Mouse (Mus musculus): ENCODE results near the gene Hspa5.
A peak's percentile ranks its signal among the peaks of the same experiment; 100 is the strongest.
"Not testable (repeated sequence)": the region's sequence is repeated elsewhere in the genome, so short reads cannot be mapped to it uniquely, and the experiment has no call there.

The Hspa5 gene

GRCm38 (mm10) chr2:34771368-34772226 is at the start of gene Hspa5:
Gene Hspa5, plus strand, starts transcription at chr2:34771970.
- DNase-seq (ENCODE audit: low read depth, low spot score) = peak; percentile 100

- no peak for DNase-seq (ENCODE audit: low read depth, low spot score)
Measured at GRCm38 (mm10) chr2:34725269-34725668, 46.5 kb upstream of the Hspa5 start.

- no peak for DNase-seq (ENCODE audit: low read depth, low spot score)
Measured at GRCm38 (mm10) chr2:34727045-34727728, 44.6 kb upstream of the Hspa5 start.

DNA sequence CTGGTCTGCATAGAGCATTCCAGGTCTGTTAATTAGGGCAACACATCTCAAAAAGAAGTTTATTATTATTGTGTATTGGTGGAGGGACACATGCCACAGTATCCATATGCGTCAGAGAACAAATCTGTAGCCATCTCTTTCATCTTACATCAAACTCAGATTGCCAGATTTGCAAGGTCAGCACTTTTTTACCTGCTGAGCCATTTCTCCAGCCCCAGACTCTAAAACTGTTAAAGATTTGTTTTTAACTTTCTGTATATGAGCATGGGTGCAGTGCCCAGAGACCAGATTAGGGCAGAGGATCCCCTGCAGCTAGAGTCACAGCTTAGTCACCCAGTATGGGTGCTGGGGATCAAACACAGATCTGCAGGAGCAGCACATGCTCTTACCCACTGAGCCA is 35.1 kb upstream of the Hspa5 start:
- no peak for DNase-seq (ENCODE audit: low read depth, low spot score)

DNA sequence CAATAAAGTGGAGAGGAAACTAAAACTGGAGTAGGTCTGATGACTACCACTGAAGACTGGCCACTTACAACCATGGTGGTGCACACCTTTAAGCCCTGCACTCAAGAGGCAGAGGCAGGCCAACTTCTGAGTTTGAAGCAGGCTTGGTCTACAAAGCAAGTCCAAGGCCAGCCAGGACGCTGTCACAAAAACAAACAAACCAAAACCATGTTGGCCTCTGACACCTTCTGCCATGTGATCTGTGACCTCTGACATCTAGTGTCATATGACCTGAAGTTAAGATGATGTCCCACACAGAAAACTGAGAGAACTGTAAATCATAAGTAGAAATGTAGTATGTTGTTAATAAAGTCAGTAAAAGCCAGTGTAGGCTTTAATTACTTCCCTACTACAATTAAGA is 33.9 kb upstream of the Hspa5 start:
- no peak for DNase-seq (ENCODE audit: low read depth, low spot score)

DNA sequence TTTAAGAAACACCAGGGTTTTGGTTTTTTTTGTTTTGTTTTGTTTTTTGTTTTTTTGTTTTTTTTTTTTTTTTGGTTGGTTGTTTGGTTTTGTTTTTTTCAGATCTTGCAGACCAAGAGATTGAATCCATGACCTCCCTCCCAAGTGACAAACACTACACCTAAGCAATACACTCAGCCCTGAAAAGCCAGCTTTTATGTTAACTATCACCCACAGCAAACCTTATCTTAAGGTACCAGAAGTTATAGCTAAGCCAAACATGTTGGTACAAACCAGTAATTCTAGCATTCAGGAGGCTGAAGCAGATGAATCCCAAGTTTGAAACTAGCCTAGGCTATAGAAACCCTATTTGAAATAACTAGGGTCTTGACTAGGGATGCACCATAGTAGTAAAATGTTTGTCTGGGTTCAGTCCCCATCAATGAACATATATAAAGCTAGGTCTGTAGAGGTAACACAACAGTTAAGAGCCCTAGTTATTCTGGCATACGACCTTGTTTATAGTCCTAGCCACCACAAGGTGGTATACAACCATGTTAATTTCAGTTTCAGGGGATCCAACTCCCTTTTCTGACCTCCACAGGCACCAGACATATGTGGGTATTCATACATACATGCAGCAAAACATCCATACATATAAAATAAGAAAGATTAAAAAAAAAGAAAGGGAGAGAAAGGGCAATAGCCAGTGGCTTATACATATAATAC is 31.9 kb upstream of the Hspa5 start:
- DNase-seq (ENCODE audit: low read depth, low spot score) = no peak

DNA sequence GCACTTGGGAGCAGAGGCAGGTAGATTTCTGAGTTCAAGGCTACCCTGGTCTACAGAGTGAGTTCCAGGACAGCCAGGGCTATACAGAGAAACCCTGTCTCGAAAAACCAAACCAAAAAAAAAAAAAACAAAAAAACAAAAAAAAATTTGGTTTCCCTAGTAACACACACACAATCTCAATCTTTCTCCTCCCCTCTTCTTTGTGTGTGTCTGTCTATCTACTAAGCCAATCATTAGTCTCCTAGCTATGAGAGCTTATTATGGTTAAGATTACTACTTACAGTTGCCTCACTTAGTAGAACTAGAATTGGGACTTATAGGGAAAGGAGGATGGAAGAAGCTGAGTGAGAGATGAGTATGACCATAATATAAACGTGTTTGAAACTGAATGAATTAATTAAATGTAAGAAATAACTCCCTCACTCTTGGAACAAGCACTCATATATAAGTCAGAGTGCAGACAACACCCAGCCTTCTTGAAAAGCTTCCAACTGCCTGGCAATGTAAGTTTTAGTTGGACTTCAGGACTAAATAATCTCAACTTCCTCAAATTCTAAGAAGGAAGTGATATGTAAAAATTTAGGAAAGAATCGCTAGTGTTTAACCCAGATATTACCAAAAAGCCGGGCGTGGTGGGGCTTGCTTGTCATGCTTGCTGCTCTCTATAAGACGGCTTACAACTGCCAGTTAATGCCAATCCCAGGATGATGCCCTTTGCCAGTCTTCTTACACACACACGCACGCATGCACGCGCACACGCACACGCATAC is 30.2 kb upstream of the Hspa5 start:
- no peak for DNase-seq (ENCODE audit: low read depth, low spot score)

GRCm38 (mm10) chr2:34742675-34743074 is 29.1 kb upstream of the Hspa5 start:
- DNase-seq (ENCODE audit: low read depth, low spot score) = no peak

DNA sequence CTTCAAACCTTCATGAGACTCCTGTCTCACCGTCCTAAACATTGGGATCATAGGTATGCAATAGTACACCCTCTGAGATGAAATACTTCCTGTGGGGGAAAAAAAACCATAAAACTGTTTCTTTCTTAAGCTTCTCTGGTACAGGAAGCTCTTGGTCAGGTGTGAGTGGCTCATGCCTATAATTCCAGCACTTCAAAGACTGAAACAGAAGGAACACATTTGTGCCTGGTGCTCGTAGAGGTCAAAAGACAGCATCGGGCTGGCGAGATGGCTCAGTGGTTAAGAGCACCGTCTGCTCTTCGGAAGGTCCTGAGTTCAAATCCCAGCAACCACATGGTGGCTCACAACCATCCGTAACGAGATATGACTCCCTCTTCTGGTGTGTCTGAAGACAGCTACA is 27.3 kb upstream of the Hspa5 start:
- DNase-seq (ENCODE audit: low read depth, low spot score) = no peak

GRCm38 (mm10) chr2:34745673-34746072 is 26.1 kb upstream of the Hspa5 start:
- no peak for DNase-seq (ENCODE audit: low read depth, low spot score)

DNA sequence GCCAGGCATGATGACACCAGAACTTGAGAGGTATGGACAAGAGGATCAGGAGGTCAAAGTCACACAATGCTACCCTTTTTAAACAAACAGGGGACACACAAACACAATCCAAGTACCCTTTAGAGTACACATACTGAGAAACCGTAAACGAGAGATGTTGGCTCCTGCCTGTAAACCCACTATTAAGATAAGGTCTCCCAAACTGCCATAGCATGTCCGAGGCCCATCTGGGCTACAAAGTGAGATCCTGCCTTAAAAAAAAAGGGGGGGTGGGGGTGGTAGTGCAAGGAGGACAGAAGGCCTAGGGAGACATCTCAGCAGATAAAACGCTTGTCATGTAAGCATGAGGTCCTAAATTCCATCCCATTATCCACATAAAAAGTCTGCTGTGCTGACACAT is 23.3 kb upstream of the Hspa5 start:
- no peak for DNase-seq (ENCODE audit: low read depth, low spot score)

GRCm38 (mm10) chr2:34750245-34750644 is 21.5 kb upstream of the Hspa5 start:
- DNase-seq (ENCODE audit: low read depth, low spot score) = no peak

- DNase-seq (ENCODE audit: low read depth, low spot score) = peak; percentile 87
Measured at GRCm38 (mm10) chr2:34753811-34754550, 17.8 kb upstream of the Hspa5 start.

DNA sequence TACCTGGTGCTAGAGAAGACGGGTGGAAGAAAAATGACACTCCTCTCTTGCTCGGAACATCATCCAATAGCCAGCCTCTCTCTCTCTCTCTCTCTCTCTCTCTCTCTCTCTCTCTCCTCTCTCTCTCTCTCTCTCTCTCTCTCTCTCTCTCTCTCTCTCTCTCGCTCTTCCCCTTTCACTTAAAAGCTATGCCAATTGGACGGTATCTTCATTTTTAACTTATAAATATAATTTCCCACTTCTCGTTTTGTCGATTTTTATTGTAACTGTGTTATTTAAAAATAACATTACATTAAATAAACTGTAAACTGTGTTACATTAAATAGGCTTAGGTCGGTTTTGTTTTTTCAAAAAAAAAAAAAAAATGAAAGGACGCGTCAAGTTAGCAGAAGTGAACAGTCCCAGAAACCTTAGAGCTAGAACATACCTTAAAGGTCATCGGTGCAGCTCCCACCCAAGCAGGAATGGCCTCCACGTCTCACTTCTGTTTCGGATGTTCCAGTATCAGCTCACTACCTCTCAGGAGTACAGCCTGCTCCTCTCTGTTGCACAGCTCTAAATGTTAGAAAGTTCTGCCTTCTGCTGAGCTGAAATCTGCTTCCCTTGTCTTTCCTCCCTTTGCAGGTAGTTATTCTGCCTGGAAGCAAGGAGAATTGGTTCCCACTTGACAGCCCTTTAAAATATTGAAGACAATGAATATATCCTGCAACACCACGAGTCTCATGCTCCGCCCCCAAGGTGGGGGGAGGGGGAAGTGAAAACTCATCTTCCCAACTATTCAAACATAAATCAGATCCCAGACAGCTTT is 17.0 kb upstream of the Hspa5 start, which contains the start of gene Gapvd1:
Gene Gapvd1, minus strand, starts transcription at position 682 of the 808 bp plus-strand sequence.
- peak; percentile 72 for DNase-seq (ENCODE audit: low read depth, low spot score)

GRCm38 (mm10) chr2:34757341-34757740 is 14.4 kb upstream of the Hspa5 start:
- DNase-seq (ENCODE audit: low read depth, low spot score) = no peak

- DNase-seq (ENCODE audit: low read depth, low spot score) = not testable (repeated sequence)
Measured at GRCm38 (mm10) chr2:34761272-34761671, 10.5 kb upstream of the Hspa5 start.

- DNase-seq (ENCODE audit: low read depth, low spot score) = no peak
Measured at GRCm38 (mm10) chr2:34762174-34762573, 9.6 kb upstream of the Hspa5 start.

GRCm38 (mm10) chr2:34762872-34763271 is 8.9 kb upstream of the Hspa5 start:
- DNase-seq (ENCODE audit: low read depth, low spot score) = no peak

GRCm38 (mm10) chr2:34764801-34765200 is 7.0 kb upstream of the Hspa5 start:
- no peak for DNase-seq (ENCODE audit: low read depth, low spot score)

GRCm38 (mm10) chr2:34770049-34770448 is 1.7 kb upstream of the Hspa5 start:
- no peak for DNase-seq (ENCODE audit: low read depth, low spot score)

All from mesoderm, embryonic 11.5 days (tissue).